Mouse (Mus musculus) fibroblast of lung, adult 2 months (primary cell): ENCODE data around the gene Tas2r104.

Experiments
- DNase-seq: peaks from one replicate; pipeline ENCODE4 v3.0.0-alpha.2; 2011; ENCODE audit warnings: low read depth

The Tas2r104 gene

DNA sequence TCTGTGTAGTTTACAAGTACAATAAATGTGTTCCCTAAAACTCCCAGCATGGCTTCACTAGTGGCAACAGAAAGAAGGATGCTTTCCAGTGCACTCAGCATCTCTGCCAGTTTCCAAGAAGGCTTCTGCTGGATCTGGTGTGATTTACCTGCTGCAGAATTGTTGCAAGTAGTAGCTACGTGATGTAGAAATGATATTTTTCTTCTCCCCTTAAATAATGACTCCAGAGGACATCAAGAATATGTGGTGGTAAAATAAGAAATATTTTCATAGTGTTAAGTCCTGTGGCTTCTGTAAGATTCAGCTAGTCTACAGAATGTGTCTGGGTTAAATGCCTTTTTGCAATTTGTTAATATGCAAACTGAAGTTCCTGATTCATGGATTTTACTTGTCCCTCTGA, at the start of gene Tas2r104:
Gene Tas2r104 (minus strand): TSS at position 101 of the 400 bp plus-strand sequence.
- no peak for DNase-seq

DNA sequence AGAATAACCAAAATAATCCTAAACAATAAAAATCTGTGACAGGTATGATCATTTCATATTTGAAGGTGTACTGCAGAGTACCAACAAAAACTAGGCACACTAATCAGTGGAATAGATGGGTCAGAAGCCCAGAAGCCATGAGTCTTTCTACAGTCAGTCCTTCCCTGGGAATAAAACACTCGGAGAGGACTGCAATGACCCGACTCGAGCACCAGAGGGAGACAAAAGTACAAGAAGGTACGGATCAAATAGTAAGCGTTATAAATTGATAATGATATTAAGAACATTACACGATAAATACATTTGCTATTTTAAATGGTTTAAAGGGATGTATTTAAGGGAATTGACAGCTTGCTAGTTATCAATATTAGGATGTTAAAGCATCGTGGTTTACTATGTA, 27.3 kb upstream of the Tas2r104 start:
- DNase-seq, result no peak

DNA sequence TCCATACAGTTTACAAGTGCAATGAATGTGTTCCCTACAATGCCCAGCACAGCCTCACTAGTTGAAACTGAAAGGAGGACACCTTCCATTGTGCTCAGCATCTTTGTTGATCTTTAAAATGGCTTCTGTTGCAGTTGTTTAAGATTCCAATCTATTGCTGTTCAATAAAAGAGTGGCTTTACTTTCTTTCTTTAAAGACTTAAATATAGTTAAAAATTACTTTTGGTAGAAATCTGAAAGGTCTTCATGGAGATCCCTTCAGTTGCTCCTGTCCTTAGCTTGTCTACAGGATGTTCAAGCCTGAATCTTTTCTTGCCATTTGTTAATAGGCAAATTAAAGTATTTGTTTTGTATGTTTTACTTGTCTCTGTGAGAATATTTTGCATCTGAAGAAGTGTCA, 4.4 kb upstream of the Tas2r104 start, which contains the start of gene Tas2r114:
Gene Tas2r114 (minus strand): TSS at position 101 of the 400 bp plus-strand sequence.
- no peak for DNase-seq

DNA sequence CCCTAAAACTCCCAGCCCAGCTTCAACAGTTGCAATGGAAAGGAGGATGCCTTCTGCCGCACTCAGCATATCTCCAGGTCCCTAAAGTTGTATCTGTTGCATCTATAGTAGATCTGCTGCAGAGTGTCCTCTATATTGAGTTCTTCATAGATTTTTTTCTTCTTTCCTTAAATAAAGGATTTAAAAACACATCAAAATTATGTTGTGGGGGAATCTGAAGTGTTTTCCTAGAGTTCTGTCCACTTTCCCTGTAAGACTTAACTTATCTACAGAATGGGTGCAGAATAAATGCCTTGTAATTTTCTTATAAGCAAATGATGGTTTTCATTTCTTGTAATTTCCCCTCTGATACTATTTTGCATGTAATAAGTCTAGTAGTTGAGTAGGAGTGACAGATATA, 1.9 kb upstream of the Tas2r104 start, which contains the start of gene Tas2r105:
Gene Tas2r105 (minus strand): TSS at position 101 of the 400 bp plus-strand sequence.
- DNase-seq, result no peak

DNA sequence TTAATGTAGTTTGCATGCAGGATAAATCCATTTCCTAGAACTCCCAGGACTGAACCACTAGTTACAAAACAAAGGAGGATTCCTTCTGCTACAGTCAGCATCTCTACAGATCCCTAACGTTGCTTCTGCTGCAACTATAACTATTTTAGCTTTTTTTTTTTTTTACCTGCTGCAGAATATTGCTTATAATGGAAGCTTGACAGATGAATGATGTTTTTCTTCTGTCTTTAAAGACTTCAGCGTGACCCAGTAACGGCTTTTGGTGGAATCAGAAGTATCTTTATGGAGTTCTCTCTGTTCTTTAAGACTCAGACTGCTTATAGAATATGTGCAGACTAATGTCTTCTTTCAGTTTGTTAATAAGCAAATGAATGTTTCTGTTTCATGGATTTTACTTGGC, 6.8 kb downstream of the Tas2r104 start, which contains the start of gene Tas2r106:
Gene Tas2r106 (minus strand): TSS at position 101 of the 400 bp plus-strand sequence.
- no peak for DNase-seq

DNA sequence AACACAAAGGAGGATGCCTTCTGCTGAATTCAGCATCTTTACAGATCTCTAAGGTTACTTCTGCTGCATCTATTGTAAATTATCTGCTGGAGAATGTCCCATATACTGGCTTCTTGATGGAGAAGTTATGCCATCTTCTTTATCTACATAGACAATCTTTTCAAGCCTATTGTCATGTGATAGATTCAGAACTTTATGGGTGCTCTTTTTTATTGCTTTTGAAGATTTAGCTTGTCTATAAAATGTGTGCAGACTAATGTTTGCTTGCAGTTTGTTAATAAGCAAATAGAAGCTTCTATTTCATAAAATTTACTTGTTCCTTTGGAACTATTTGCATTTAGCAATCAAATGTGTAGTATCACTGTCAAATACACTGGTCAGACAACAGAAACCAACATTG, 25.5 kb downstream of the Tas2r104 start, which contains the start of gene Tas2r107:
Gene Tas2r107 (minus strand): TSS at position 101 of the 400 bp plus-strand sequence.
- DNase-seq, result no peak
